Mouse (Mus musculus) G1E (cell line): ENCODE measurements around the gene N4bp3. TPM values are rescaled to one million over a fixed set of nuclear protein-coding genes. Genes with fewer than 3 reads are reported as not detected.
A peak's percentile ranks its signal among the peaks of the same experiment; 100 is the strongest.
"Not testable (repeated sequence)": the region's sequence is repeated elsewhere in the genome, so short reads cannot be mapped to it uniquely, and the experiment has no call there.

Experiments
- ATAC-seq: 2 replicates; pipeline ENCODE4 v1.8.0; 2016; ENCODE audit warnings: mild to moderate bottlenecking; ENCODE audit not compliant: insufficient number of reproducible peaks, poor library complexity, low FRiP score, severe bottlenecking; ENCODE audit errors: extremely low read depth
- DNase-seq: peaks from one replicate; pipeline ENCODE4 v3.0.0; 2012; ENCODE audit warnings: low spot score
- H3K27me3 ChIP-seq: 2 replicates; pipeline ENCODE4 v1.6.1; 2012; ENCODE audit warnings: mild to moderate bottlenecking, low read length, inconsistent platforms; ENCODE audit not compliant: insufficient read depth
- H3K36me3 ChIP-seq: replicated peaks from 2 replicates; pipeline ENCODE3; 2012; ENCODE audit warnings: mild to moderate bottlenecking, inconsistent platforms
- H3K4me1 ChIP-seq: 2 replicates; pipeline ENCODE4 v1.6.1; 2012; ENCODE audit warnings: low read depth, low read length, inconsistent platforms, mixed read lengths; ENCODE audit not compliant: insufficient read depth
- H3K4me3 ChIP-seq: 2 replicates; pipeline ENCODE4 v1.5.1; 2012; ENCODE audit warnings: low read depth, mild to moderate bottlenecking, inconsistent platforms, low read length, moderate library complexity, mixed read lengths
- H3K9me3 ChIP-seq: replicated peaks from 2 replicates; pipeline ENCODE4 v1.6.1; 2012; ENCODE audit warnings: inconsistent platforms
- CTCF ChIP-seq: IDR thresholded peaks from 2 replicates; pipeline ENCODE4 v1.5.1; 2012; ENCODE audit warnings: low read depth, low read length, inconsistent platforms, mixed read lengths
- GATA1 ChIP-seq: IDR thresholded peaks from 2 replicates; pipeline ENCODE4 v1.6.1; 2012; ENCODE audit warnings: borderline replicate concordance, low read length, inconsistent platforms, mixed read lengths
- GATA2 ChIP-seq: IDR thresholded peaks from 2 replicates; pipeline ENCODE4 v1.6.1; 2012; ENCODE audit warnings: low read depth, low read length, inconsistent platforms, borderline replicate concordance
- POLR2AphosphoS5 ChIP-seq: IDR thresholded peaks from 2 replicates; pipeline ENCODE4 v1.6.1; 2012; ENCODE audit warnings: low read depth, low read length, inconsistent platforms; ENCODE audit not compliant: insufficient replicate concordance
- TAL1 ChIP-seq: conservative IDR thresholded peaks from 2 replicates; pipeline ENCODE4 v1.6.1; 2012; ENCODE audit warnings: low read depth, low read length, inconsistent platforms, mixed read lengths
- polyA plus RNA-seq: library from polyadenylated mRNA; stranded (reverse); fragments of >175 nt; gene quantifications from 2 replicates; pipeline ENCODE4 v1.2.3, GENCODE M21; 2012
- total RNA-seq, 2 experiments: library from RNA; stranded (forward) in 1 of 2; stranded (reverse) in 1 of 2; fragments of 200-1000 nt in 1 of 2; fragments of >200 nt in 1 of 2; fragmentation: Nextera tagmentation in 1 of 2; gene quantifications; 2 replicates each; pipeline ENCODE4 v1.2.3; 2014 to 2017

N4bp3 gene
- total and polyA plus RNA-seq, 3 experiments: 0.05 to 0.13 TPM; not detected in 1

- Histone ChIP-seq H3K4me3 (no peak overlapping the region), H3K4me1 (peaks cover 57% of the 10 kb centered on the region), H3K27me3 (no peaks in the 10 kb centered on the region), H3K36me3 (peaks cover 21% of the 10 kb centered on the region), H3K9me3 (no peaks in the 10 kb centered on the region)
- TF ChIP-seq GATA2 (no peak), CTCF (peak; percentile 80)
- ATAC-seq (no peak), DNase-seq (peak; percentile 54)
Measured at GRCm38 (mm10) chr11:51617693-51618092, 32.9 kb downstream of the N4bp3 start.

DNA sequence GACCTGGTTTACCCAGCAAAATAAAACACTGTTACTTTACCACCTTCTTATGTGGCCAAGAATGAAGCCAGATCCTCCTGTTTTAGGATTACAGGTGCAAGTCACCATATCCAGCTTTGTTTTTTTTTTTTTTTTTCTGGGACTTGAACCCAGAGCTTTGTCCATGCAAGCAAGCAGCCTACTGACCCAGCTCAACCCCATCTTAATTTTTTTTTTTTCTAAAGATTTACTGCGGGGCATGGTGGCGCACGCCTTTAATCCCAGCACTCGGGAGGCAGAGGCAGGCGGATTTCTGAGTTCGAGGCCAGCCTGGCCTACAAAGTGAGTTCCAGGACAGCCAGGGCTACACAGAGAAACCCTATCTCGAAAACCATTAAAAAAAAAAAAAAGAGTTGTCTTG lies 34.5 kb downstream of the N4bp3 start:
- DNase-seq, H3K27me3 ChIP-seq, H3K36me3 ChIP-seq, ATAC-seq, H3K9me3 ChIP-seq: not testable (repeated sequence)
- Histone ChIP-seq H3K4me3 (peak overlapping the region; percentile 69; the same call in 1 of the 2 replicates), H3K4me1 (peaks cover 41% of the 10 kb centered on the region)

GRCm38 (mm10) chr11:51615601-51616000 lies 35.0 kb downstream of the N4bp3 start:
- no peaks in the 10 kb centered on the region for H3K9me3 ChIP-seq
- H3K4me3 ChIP-seq: peak overlapping the region; percentile 69
- peaks cover under 1% of the 10 kb centered on the region for H3K36me3 ChIP-seq
- TF ChIP-seq GATA2: no peak
- peak; percentile 72 for ATAC-seq
- H3K27me3 ChIP-seq: no peaks in the 10 kb centered on the region
- H3K4me1 ChIP-seq: peaks cover 39% of the 10 kb centered on the region
- DNase-seq: peak; percentile 85

DNA sequence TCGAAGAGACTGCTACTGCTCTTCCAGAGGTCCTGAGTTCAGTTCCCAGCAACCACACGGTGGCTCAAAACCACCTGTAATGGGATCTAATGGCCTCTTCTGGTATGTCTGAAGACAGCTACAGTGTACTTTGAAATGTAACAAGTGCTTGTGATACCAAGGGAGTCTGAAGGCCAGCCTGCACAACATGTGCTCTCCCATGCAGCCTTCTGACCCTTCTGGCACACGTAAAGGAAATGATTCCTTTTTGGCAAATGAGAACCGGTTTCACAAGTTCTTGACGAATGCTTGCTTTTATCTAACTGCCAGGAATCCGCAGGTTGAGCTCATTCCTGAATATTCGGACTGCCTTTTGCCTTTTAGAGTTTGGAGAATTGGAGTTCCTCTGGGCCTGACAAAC lies 35.5 kb downstream of the N4bp3 start:
- Histone ChIP-seq H3K36me3 (no peaks in the 10 kb centered on the region), H3K27me3 (no peaks in the 10 kb centered on the region), H3K4me1 (peaks cover 39% of the 10 kb centered on the region), H3K4me3 (peak overlapping the region; percentile 69; the same call in 1 of the 2 replicates), H3K9me3 (no peaks in the 10 kb centered on the region)
- DNase-seq (no peak), ATAC-seq (no peak)
- TF ChIP-seq TAL1: no peak
- TF ChIP-seq GATA2: no peak
- no peak for TF ChIP-seq GATA1
- no peak for TF ChIP-seq CTCF
- TF ChIP-seq POLR2AphosphoS5: no peak

GRCm38 (mm10) chr11:51614256-51614655 lies 36.4 kb downstream of the N4bp3 start:
- H3K4me1 ChIP-seq: peaks cover 46% of the 10 kb centered on the region

GRCm38 (mm10) chr11:51609940-51610339 lies 40.7 kb downstream of the N4bp3 start:
- not testable (repeated sequence) for DNase-seq, H3K27me3 ChIP-seq, ATAC-seq, H3K9me3 ChIP-seq
- H3K4me3 ChIP-seq: peak overlapping the region; percentile 50; the same call in 1 of the 2 replicates
- peaks cover 12% of the 10 kb centered on the region for H3K36me3 ChIP-seq
- H3K4me1 ChIP-seq: peaks cover 40% of the 10 kb centered on the region

More at GRCm38 (mm10) chr11:51614256-51614655, 36.4 kb downstream of the N4bp3 start:
- Histone ChIP-seq H3K36me3 (no peaks in the 10 kb centered on the region), H3K4me3 (no peak overlapping the region), H3K9me3 (no peaks in the 10 kb centered on the region), H3K27me3 (no peaks in the 10 kb centered on the region)
- TF ChIP-seq POLR2AphosphoS5: no peak
- no peak for TF ChIP-seq CTCF
- no peak for TF ChIP-seq TAL1
- no peak for TF ChIP-seq GATA1
- TF ChIP-seq GATA2: no peak
- ATAC-seq (no peak), DNase-seq (no peak)

- ATAC-seq: peak; percentile 40; the same call in 1 of the 2 replicates
- peak overlapping the region; percentile 50; the same call in 1 of the 2 replicates for H3K4me3 ChIP-seq
- peaks cover 40% of the 10 kb centered on the region for H3K4me1 ChIP-seq
Measured at GRCm38 (mm10) chr11:51609266-51609909, 41.3 kb downstream of the N4bp3 start.

More at GRCm38 (mm10) chr11:51609266-51609909, 41.3 kb downstream of the N4bp3 start:
- Histone ChIP-seq H3K9me3 (no peaks in the 10 kb centered on the region), H3K36me3 (peaks cover 18% of the 10 kb centered on the region), H3K27me3 (no peaks in the 10 kb centered on the region)
- no peak for TF ChIP-seq POLR2AphosphoS5
- TF ChIP-seq CTCF: no peak
- TF ChIP-seq GATA1: no peak
- no peak for TF ChIP-seq GATA2
- no peak for DNase-seq
